Mouse (Mus musculus) E14TG2a.4 (cell line): ENCODE data around the gene Gcg.

Experiments
- CTCF ChIP-seq: conservative IDR thresholded peaks from 2 replicates; pipeline ENCODE4 v1.5.1; 2014; ENCODE audit warnings: low read length
- NANOG ChIP-seq: IDR thresholded peaks from 2 replicates; pipeline ENCODE4 v1.6.1; 2014; ENCODE audit warnings: borderline replicate concordance, low read length, mixed read lengths
- POU5F1 ChIP-seq: IDR thresholded peaks from 2 replicates; pipeline ENCODE4 v1.6.1; 2014; ENCODE audit warnings: low read length, borderline replicate concordance

GRCm38 (mm10) chr2:62507130-62507529 lies 23.7 kb upstream of the Gcg start:
- TF ChIP-seq POU5F1 = no peak
- TF ChIP-seq CTCF = no peak
- no peak for TF ChIP-seq NANOG
